Mouse (Mus musculus): ENCODE results near the gene Il34.

Il34 gene

DNA sequence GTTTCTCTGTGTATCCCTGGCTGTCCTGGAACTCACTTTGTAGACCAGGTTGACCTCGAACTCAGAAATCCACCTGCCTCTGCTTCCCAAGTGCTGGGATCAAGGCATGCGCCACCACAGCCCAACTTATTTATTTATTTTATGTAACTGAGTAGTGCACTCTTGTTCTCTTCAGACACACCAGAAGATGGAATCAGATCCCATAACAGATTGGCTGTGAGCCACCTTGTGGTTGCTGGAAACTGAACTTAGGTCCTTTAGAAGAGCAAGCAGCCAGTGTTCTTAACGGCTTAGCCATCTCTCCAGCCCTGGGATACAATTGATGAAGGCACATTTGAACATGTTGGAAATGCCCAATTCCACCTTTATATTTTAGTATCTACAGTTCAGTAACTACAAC is 12.9 kb upstream of the Il34 start:
- no peaks in the 10 kb centered on the region for H3K27me3 ChIP-seq (ENCODE audit: control insufficient read depth, insufficient read depth, low read length, poor library complexity, severe bottlenecking)
- peaks cover 33% of the 10 kb centered on the region for H3K36me3 ChIP-seq (ENCODE audit: control insufficient read depth, insufficient read depth, low read length, poor library complexity, severe bottlenecking)
- no peak for DNase-seq (ENCODE audit: low read depth, low spot score)

DNA sequence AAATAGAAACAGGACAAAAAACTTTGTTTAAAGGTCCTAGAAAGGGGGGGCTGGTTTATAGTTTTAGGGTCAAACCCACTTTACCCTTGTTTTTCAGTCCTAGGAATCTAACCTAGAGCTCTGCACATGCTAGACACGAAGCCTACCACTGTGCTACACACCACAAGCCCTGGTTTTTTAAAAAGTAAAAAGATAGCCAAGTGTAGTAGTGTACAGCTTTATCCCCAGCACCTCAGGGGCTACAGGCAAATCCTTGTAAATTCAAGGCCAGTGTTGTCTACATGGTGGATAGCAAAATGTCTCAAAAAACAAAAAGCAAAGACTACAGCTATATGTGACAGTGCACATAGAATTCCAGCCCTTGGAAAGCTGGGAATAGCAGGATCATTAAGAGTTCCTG is 11.3 kb upstream of the Il34 start:
- no peaks in the 10 kb centered on the region for H3K27me3 ChIP-seq (ENCODE audit: control insufficient read depth, insufficient read depth, low read length, poor library complexity, severe bottlenecking)
- no peak for DNase-seq (ENCODE audit: low read depth, low spot score)
- H3K36me3 ChIP-seq (ENCODE audit: control insufficient read depth, insufficient read depth, low read length, poor library complexity, severe bottlenecking): peaks cover 33% of the 10 kb centered on the region

DNA sequence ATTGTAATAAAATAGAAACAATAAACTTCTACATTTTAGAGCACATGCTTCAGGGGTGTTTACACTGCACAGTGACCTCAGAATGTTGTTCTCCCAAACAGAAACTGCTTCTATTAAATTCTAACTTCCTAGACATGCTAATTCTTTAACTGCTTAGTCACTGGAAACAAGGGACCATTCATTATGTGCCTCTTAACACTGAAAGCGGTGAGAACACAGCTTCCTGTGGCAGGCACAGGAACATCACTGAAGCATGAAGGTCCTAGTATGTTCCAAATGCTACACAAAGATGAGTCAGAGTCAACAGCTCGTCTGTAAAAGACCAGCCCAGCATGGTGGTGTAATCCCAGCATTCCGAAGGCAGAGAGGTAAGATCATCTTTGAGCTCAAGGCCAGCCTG is 9.6 kb upstream of the Il34 start:
- Histone ChIP-seq H3K36me3 (ENCODE audit: control insufficient read depth, insufficient read depth, low read length, poor library complexity, severe bottlenecking) (peaks cover 32% of the 10 kb centered on the region), H3K27me3 (ENCODE audit: control insufficient read depth, insufficient read depth, low read length, poor library complexity, severe bottlenecking) (no peaks in the 10 kb centered on the region)
- no peak for DNase-seq (ENCODE audit: low read depth, low spot score)

DNA sequence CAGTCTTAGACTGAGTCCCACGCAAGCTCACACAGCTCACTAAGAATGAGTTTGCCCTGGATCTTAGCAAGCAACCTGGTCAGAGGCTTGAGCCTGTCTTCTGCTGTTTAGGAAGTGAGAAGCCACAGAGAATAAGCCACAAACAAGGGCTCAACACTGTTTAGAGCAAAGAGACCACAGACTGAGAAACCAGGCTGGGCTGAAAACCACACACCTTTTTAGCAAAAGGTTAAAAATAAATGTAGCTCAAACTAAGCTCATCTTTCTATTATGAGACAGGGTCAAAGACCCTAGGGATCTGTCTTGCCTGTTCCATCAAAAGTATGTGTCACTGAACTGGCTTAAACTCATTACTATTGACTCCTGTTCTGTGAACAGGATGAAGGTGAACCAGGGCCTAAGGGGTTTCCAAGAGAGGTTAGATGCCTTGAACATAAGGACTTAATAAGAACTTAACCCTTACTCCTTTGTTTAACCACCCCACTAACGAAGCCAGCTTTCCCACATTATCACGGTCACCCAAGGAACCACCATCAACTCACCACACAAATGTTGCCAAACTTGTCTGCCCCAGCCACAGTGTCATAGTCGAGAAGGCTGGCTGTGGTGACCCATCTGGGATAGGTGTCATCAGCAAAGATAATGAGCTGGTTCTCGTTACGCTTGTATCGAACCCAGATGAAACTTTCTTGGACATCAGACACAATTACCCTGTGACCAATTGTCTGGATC is 7.5 kb upstream of the Il34 start:
- no peak for DNase-seq (ENCODE audit: low read depth, low spot score)
- Histone ChIP-seq H3K36me3 (ENCODE audit: control insufficient read depth, insufficient read depth, low read length, poor library complexity, severe bottlenecking) (peaks cover 27% of the 10 kb centered on the region), H3K27me3 (ENCODE audit: control insufficient read depth, insufficient read depth, low read length, poor library complexity, severe bottlenecking) (no peaks in the 10 kb centered on the region)

DNA sequence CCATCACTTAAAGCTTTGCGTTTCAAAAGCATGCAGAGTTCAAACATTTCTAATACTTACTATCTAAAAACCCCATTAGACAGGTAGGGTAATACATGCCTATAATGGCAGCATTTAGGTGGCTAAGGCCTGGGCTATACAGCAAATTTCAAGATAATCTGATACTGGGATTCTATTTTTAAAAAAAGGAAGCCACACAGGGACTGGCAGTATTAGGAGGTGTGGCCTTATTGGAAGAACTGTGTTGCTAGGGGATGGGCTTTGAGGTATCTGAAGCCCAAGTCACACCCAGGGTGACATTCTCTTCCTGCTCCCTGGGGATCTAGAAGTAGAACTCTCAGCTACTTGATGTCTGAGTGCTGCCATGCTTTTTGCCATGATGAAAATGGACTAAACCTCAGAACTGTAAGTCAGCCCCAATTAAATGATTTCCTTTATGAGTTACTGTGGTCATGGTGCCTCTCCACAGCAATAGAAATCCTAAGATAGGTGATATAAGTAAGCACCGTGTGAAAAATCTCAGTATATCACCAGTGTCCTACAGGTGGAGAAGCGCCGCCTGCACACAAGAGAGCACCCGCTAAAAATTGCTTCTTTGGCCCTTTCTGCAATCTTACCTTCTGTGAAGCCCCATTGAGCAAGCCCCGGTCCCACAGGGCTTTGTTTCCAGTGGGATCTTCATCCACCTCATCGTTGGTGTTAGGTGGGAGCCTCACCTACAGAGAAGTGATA is 6.8 kb upstream of the Il34 start:
- DNase-seq (ENCODE audit: low read depth, low spot score): no peak
- no peaks in the 10 kb centered on the region for H3K27me3 ChIP-seq (ENCODE audit: control insufficient read depth, insufficient read depth, low read length, poor library complexity, severe bottlenecking)
- H3K36me3 ChIP-seq (ENCODE audit: control insufficient read depth, insufficient read depth, low read length, poor library complexity, severe bottlenecking): peaks cover 27% of the 10 kb centered on the region

DNA sequence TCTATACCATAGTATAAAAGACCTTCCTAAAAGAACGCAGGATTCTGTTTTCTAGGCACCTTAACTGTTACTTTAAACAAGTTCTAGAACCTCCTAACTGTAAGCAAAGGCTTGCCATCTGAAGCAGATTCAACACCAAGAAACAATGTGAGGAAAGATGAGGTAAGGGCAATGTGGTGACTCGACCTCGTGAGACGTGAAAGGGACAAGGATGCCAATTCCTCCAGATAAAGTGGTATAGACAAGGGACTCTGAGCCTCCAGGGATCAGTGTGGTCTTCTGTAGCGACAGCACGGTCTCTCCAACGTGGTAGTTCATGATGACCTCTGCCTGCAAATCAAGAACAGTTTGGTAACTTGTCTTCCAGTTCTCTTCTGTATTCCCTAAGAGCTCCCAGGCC is 6.1 kb upstream of the Il34 start:
- Histone ChIP-seq H3K27me3 (ENCODE audit: control insufficient read depth, insufficient read depth, low read length, poor library complexity, severe bottlenecking) (no peaks in the 10 kb centered on the region), H3K36me3 (ENCODE audit: control insufficient read depth, insufficient read depth, low read length, poor library complexity, severe bottlenecking) (peaks cover 24% of the 10 kb centered on the region)
- no peak for DNase-seq (ENCODE audit: low read depth, low spot score)

DNA sequence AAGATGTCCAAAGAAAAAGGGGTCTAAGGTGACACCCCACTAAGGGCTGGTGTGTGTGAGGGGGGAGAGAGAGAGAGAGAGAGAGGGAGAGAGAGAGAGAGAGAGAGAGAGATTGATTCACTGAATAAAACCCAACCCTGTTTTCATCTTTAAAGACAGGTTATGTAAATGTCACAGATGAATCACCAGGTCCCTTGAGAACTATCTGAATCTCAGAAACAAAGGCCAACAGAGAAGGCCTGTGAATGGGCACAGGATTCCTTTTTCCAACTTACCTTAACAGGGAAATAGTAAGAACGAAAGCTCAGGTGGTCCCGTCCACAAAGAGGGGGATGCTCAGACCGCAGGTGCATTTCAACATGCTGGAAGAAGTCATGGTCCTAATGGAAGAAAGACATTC is 5.4 kb upstream of the Il34 start:
- Histone ChIP-seq H3K27me3 (ENCODE audit: control insufficient read depth, insufficient read depth, low read length, poor library complexity, severe bottlenecking) (no peaks in the 10 kb centered on the region), H3K36me3 (ENCODE audit: control insufficient read depth, insufficient read depth, low read length, poor library complexity, severe bottlenecking) (peaks cover 19% of the 10 kb centered on the region)
- no peak for DNase-seq (ENCODE audit: low read depth, low spot score)

DNA sequence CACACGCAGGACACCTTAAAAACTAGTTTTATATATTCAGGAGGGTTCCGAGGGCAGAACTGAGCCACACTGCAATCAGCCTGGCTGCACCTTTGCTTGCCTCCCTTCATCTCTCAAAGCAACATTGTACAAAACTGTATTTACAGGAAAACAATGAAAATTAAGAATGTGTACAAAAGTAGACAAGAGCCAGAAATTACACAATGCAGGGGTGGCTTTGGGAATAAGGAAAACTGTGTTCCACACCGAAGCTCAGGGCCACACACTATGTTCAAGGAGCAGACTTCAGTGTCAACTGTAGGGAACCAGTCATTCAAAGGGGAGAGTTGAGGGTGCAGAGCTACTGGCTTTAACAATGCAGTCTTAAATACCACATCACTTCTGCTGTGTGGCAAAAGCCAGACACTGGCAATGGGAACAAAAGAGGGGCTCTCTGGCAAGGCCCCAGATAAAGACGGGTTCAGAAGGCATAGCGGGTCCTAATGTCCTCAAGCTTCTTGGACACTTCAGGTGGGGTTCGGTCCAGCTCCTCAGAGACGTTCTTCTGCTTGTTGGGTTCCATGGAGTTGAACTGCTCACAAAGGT is 4.8 kb upstream of the Il34 start:
- Histone ChIP-seq H3K36me3 (ENCODE audit: control insufficient read depth, insufficient read depth, low read length, poor library complexity, severe bottlenecking) (peaks cover 16% of the 10 kb centered on the region), H3K27me3 (ENCODE audit: control insufficient read depth, insufficient read depth, low read length, poor library complexity, severe bottlenecking) (no peaks in the 10 kb centered on the region)
- no peak for DNase-seq (ENCODE audit: low read depth, low spot score)

DNA sequence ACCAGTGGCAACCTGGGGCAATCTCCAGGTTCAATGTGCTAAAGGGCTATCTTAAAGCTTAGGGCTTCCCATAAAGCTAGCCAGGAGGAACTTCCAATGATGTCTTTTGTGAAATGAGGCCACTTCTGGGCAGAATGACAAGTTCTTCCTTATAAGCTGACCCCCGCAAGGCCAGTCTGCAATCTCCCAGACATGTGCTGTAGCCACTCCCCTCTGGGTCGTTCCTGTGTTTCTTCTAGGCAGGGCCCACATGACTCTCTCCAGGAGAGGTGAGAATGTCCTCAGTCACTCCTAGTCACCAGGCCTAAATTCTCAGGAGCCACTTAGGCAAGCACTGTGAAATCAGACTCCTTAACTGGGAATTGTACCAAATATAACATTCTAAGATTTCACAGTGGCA is 4.1 kb upstream of the Il34 start:
- Histone ChIP-seq H3K27me3 (ENCODE audit: control insufficient read depth, insufficient read depth, low read length, poor library complexity, severe bottlenecking) (no peaks in the 10 kb centered on the region), H3K36me3 (ENCODE audit: control insufficient read depth, insufficient read depth, low read length, poor library complexity, severe bottlenecking) (peaks cover 16% of the 10 kb centered on the region)
- DNase-seq (ENCODE audit: low read depth, low spot score): no peak

DNA sequence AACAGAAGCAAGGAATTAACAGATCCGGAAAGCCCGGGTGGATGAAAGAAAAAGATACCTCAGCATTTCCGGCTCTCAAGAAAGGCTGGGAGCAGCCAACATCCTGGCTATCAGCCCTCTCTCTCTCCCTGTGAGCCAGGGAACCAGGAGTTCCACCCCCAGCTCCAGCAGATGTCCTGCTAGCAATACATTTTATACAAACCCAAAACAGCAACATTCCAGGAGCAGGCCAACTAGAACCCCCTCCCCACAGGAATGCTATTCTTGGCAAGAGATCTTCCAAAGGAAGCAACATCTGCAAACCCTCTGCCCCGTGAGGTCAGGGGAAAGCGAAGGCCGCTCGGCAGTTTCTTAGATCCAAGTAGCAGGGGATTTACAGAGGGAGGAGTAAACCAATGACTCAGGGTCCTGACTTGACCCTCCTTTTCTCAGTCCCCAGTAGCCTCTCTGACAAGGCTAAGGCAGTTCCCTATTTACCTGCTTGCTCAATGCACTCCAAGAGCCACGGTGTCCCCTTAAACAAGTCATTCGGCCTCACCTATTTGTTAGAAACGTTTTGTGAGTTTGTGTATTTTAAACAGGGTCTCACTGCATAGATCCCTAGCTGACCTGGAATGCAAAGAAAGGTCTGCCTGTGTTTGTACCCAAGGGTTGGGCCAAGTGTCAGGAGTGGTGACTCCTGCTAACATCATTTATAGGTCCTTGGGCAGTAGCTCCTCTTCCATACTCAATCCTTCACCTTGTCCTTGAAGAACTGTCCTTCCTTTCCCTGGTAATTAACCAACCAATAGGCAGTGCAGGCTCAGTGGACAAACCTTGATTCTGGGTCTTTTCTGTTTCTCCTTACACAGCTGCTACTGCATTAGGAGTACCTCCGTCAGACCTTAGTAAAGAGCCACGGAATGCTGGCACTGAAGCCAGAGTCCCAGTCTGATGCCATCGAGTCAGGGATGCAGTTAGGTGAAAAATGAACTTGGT is 3.1 kb upstream of the Il34 start:
- no peaks in the 10 kb centered on the region for H3K27me3 ChIP-seq (ENCODE audit: control insufficient read depth, insufficient read depth, low read length, poor library complexity, severe bottlenecking)
- peaks cover 14% of the 10 kb centered on the region for H3K36me3 ChIP-seq (ENCODE audit: control insufficient read depth, insufficient read depth, low read length, poor library complexity, severe bottlenecking)
- DNase-seq (ENCODE audit: low read depth, low spot score): no peak

DNA sequence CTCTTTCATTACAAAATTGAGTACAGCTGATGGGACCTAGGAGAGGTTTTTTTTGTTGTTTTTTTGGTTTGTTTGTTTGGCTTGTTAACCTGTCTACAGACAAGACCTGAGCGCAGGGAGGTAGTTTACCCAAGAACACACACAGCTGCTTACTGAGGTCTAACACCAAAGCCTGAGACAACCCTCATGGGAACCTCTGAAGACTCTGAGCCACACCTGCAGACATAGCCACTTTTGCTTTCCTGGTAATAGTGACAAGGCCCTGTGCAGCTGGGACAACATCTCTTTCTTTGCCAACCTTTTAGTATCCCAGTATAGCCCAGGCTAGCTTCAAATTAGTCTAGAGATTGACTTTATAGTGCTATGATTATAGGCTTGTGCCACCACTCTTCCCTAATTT is 422 bp upstream of the Il34 start:
- Histone ChIP-seq H3K36me3 (ENCODE audit: control insufficient read depth, insufficient read depth, low read length, poor library complexity, severe bottlenecking) (peaks cover 3% of the 10 kb centered on the region; the same call in 1 of the 2 replicates), H3K27me3 (ENCODE audit: control insufficient read depth, insufficient read depth, low read length, poor library complexity, severe bottlenecking) (no peaks in the 10 kb centered on the region)
- no peak for DNase-seq (ENCODE audit: low read depth, low spot score)

DNA sequence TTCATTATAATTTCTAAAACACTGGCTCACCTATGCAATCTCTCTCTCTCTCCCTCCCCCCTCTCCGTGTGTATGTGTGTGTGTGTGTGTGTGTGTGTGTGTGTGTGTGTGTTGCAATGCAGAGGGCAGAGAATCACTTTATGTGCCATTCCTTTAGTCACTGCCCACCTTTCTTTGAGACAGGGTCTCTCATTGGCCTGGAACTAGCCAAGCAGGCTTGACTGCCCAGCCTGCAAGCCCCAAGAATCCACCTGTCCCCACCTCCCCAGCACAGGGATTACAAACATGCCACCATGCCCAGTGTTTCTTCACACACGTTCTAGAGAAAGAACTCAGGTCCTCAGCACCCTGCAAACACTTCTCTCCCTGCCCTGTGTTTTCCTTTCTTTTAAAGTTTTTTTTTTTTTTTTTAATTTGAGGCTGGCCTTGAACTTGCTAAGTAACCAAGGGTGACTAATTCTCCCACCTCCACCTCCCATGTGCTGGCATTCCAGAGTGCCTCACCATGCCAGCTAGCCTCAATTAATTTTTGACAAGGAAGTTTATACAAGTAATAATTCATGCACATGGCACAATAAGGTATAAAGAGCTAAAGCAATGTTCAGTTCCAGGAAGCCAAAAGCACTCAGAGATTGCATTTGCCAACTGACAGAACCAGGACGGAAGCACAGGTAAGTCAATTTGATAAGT is 754 bp downstream of the Il34 start:
- Histone ChIP-seq H3K27me3 (ENCODE audit: control insufficient read depth, insufficient read depth, low read length, poor library complexity, severe bottlenecking) (no peaks in the 10 kb centered on the region), H3K36me3 (ENCODE audit: control insufficient read depth, insufficient read depth, low read length, poor library complexity, severe bottlenecking) (no peaks in the 10 kb centered on the region)
- no peak for DNase-seq (ENCODE audit: low read depth, low spot score)

DNA sequence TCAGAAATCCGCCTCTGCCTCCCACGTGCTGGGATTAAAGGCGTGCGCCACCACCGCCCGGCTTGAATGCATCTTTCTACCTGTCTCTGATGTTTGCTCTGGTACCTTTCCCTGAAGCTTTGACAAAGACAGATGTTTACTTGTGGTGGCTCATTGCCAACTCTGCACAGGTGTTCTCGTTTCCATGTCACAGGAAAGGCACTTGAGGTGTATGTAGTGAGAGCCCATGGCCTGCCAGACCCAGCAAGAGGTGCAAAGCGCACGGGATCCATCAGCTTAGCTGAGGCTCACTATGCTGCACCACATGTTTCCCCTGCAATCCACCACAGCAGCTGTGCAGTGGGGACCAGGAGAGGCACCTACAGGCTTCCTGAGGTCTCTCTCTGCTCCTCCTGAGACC is 1.9 kb downstream of the Il34 start:
- Histone ChIP-seq H3K27me3 (ENCODE audit: control insufficient read depth, insufficient read depth, low read length, poor library complexity, severe bottlenecking) (no peaks in the 10 kb centered on the region), H3K36me3 (ENCODE audit: control insufficient read depth, insufficient read depth, low read length, poor library complexity, severe bottlenecking) (no peaks in the 10 kb centered on the region)
- DNase-seq (ENCODE audit: low read depth, low spot score): no peak

DNA sequence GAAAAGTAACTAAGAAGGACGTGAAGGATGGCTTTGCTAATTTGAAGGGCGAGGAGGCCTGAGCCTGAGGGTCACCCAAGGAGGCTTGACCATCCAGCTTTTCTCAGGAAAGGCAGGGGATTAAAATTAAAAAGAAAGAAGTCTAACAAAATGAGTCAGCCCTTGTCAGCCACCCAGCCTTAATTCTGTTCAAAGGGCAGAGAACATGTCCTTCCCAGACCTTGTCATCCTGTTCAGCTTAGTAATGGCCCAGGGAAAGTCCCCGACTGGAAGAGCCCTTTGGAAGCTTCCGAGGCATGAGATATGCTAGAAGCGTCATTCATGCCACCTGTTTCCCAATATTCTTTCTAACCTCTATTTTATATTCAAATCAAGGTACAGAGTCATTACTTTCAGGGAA is 2.7 kb downstream of the Il34 start:
- H3K36me3 ChIP-seq (ENCODE audit: control insufficient read depth, insufficient read depth, low read length, poor library complexity, severe bottlenecking): no peaks in the 10 kb centered on the region
- H3K27me3 ChIP-seq (ENCODE audit: control insufficient read depth, insufficient read depth, low read length, poor library complexity, severe bottlenecking): no peaks in the 10 kb centered on the region
- DNase-seq (ENCODE audit: low read depth, low spot score): no peak

Measured in splenic B cell, adult 2 months (primary cell).